Mouse (Mus musculus): Measurements from ENCODE around the gene Impad1. TPM values are rescaled to one million over a fixed set of nuclear protein-coding genes. Genes with fewer than 3 reads are reported as not detected.

The Impad1 gene
- polyA plus RNA-seq, 1 experiment from 2014 or later, result 35.8 TPM

GRCm38 (mm10) chr4:4779265-4779770, 13.8 kb downstream of the Impad1 start:
- Histone ChIP-seq H3K9ac (no peak overlapping the region), H3K4me3 (no peak overlapping the region), H3K27ac (no peak overlapping the region), H3K4me2 (no peak overlapping the region), H3K27me3 (no peaks in the 10 kb centered on the region), H3K9me3 (no peaks in the 10 kb centered on the region), H3K36me3 (peaks cover 24% of the 10 kb centered on the region), H3K4me1 (no peaks in the 10 kb centered on the region)
- no peak for ATAC-seq (ENCODE audit: insufficient number of reproducible peaks, low FRiP score, low TSS enrichment, low read depth)

- Histone ChIP-seq H3K4me3 (no peak overlapping the region), H3K9ac (no peak overlapping the region), H3K9me3 (no peaks in the 10 kb centered on the region), H3K36me3 (peaks cover 21% of the 10 kb centered on the region), H3K27me3 (no peaks in the 10 kb centered on the region), H3K27ac (no peak overlapping the region), H3K4me2 (no peak overlapping the region), H3K4me1 (no peaks in the 10 kb centered on the region)
- 60% methylated on average over 2 of the region's 2 CpGs for WGBS
- ATAC-seq (ENCODE audit: insufficient number of reproducible peaks, low FRiP score, low TSS enrichment, low read depth), result no peak
Measured at GRCm38 (mm10) chr4:4771523-4772114, 21.5 kb downstream of the Impad1 start.

- H3K4me3 ChIP-seq, result no peak overlapping the region
- H3K9me3 ChIP-seq, result no peaks in the 10 kb centered on the region
- WGBS, result 75% methylated on average over 5 of the region's 5 CpGs
- peaks cover 11% of the 10 kb centered on the region for H3K36me3 ChIP-seq
- H3K27ac ChIP-seq, result no peak overlapping the region
- no peak overlapping the region for H3K4me2 ChIP-seq
- no peaks in the 10 kb centered on the region for H3K4me1 ChIP-seq
- ATAC-seq (ENCODE audit: insufficient number of reproducible peaks, low FRiP score, low TSS enrichment, low read depth), result no peak
- H3K9ac ChIP-seq, result no peak overlapping the region
- no peaks in the 10 kb centered on the region for H3K27me3 ChIP-seq
Measured at GRCm38 (mm10) chr4:4765806-4766205, 27.3 kb downstream of the Impad1 start.

- 83% methylated on average over 4 of the region's 4 CpGs for WGBS
- Histone ChIP-seq H3K4me3 (no peak overlapping the region), H3K36me3 (no peaks in the 10 kb centered on the region), H3K4me1 (no peaks in the 10 kb centered on the region), H3K27me3 (no peaks in the 10 kb centered on the region), H3K27ac (no peak overlapping the region), H3K9me3 (no peaks in the 10 kb centered on the region), H3K4me2 (no peak overlapping the region), H3K9ac (no peak overlapping the region)
- ATAC-seq (ENCODE audit: insufficient number of reproducible peaks, low FRiP score, low TSS enrichment, low read depth), result no peak
Measured at GRCm38 (mm10) chr4:4758376-4758775, 34.8 kb downstream of the Impad1 start.

- Histone ChIP-seq H3K4me2 (no peak overlapping the region), H3K27ac (no peak overlapping the region), H3K27me3 (no peaks in the 10 kb centered on the region), H3K9ac (no peak overlapping the region), H3K4me3 (no peak overlapping the region), H3K9me3 (no peaks in the 10 kb centered on the region), H3K4me1 (no peaks in the 10 kb centered on the region), H3K36me3 (no peaks in the 10 kb centered on the region)
- WGBS, result 56% methylated on average over 3 of the region's 3 CpGs
- no peak for ATAC-seq (ENCODE audit: insufficient number of reproducible peaks, low FRiP score, low TSS enrichment, low read depth)
Measured at GRCm38 (mm10) chr4:4729427-4729826, 63.7 kb downstream of the Impad1 start.

- Histone ChIP-seq H3K9ac (no peak overlapping the region), H3K9me3 (no peaks in the 10 kb centered on the region), H3K4me3 (no peak overlapping the region), H3K27me3 (no peaks in the 10 kb centered on the region), H3K4me2 (no peak overlapping the region), H3K27ac (no peak overlapping the region), H3K36me3 (no peaks in the 10 kb centered on the region), H3K4me1 (no peaks in the 10 kb centered on the region)
- WGBS, result 82% methylated on average over 3 of the region's 3 CpGs
- no peak for ATAC-seq (ENCODE audit: insufficient number of reproducible peaks, low FRiP score, low TSS enrichment, low read depth)
Measured at GRCm38 (mm10) chr4:4726241-4726776, 66.8 kb downstream of the Impad1 start.

GRCm38 (mm10) chr4:4723821-4724220, 69.3 kb downstream of the Impad1 start:
- no peaks in the 10 kb centered on the region for H3K27me3 ChIP-seq
- H3K27ac ChIP-seq, result no peak overlapping the region
- ATAC-seq (ENCODE audit: insufficient number of reproducible peaks, low FRiP score, low TSS enrichment, low read depth), result no peak
- H3K4me3 ChIP-seq, result no peak overlapping the region
- WGBS, result 43% methylated on average over 8 of the region's 8 CpGs
- H3K9me3 ChIP-seq, result no peaks in the 10 kb centered on the region
- no peaks in the 10 kb centered on the region for H3K36me3 ChIP-seq
- H3K9ac ChIP-seq, result no peak overlapping the region
- H3K4me2 ChIP-seq, result no peak overlapping the region
- H3K4me1 ChIP-seq, result no peaks in the 10 kb centered on the region

GRCm38 (mm10) chr4:4722081-4722480, 71.1 kb downstream of the Impad1 start:
- Histone ChIP-seq H3K27ac (no peak overlapping the region), H3K4me3 (no peak overlapping the region), H3K4me1 (peaks cover 2% of the 10 kb centered on the region; the same call in 1 of the 2 replicates), H3K4me2 (no peak overlapping the region), H3K27me3 (no peaks in the 10 kb centered on the region), H3K9me3 (no peaks in the 10 kb centered on the region), H3K9ac (no peak overlapping the region), H3K36me3 (no peaks in the 10 kb centered on the region)
- ATAC-seq (ENCODE audit: insufficient number of reproducible peaks, low FRiP score, low TSS enrichment, low read depth), result no peak
- WGBS, result 57% methylated on average over 1 of the region's 1 CpGs

- 37% methylated on average over 4 of the region's 4 CpGs for WGBS
- Histone ChIP-seq H3K9ac (no peak overlapping the region), H3K27me3 (no peaks in the 10 kb centered on the region), H3K4me1 (peaks cover 2% of the 10 kb centered on the region; the same call in 1 of the 2 replicates), H3K36me3 (no peaks in the 10 kb centered on the region), H3K4me3 (no peak overlapping the region), H3K9me3 (no peaks in the 10 kb centered on the region), H3K27ac (no peak overlapping the region), H3K4me2 (no peak overlapping the region)
- no peak for ATAC-seq (ENCODE audit: insufficient number of reproducible peaks, low FRiP score, low TSS enrichment, low read depth)
Measured at GRCm38 (mm10) chr4:4717763-4718347, 75.3 kb downstream of the Impad1 start.
